Mouse (Mus musculus) spleen, postnatal 36 days (tissue): ENCODE measurements around the gene Calm2.
A peak's percentile ranks its signal among the peaks of the same experiment; 100 is the strongest.

ENCODE experiments used
- DNase-seq, 2 experiments: peaks; one replicate each; pipeline ENCODE4 v3.0.0; 2022; ENCODE audit warnings: low spot score in 2 of 2, mixed read lengths in 1 of 2

The Calm2 gene

DNA sequence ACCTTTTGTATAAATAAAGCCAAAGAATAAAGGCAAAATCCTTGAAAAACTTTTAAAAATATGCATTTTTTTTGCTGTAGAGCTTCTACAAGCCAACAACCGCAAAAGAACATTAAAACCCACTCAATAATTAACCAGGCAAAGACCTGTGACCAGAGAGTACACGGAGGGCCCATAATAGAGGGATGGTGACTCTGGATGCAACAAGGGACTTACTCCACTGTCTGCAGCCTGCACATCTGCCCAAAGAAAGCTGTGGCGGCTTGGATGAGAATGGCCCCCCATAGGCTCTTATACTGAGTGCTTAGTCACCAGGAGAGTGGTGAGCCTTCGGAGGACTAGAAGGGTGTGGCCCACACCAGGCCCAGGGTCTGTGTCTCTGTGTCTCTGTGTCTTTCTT, 43.3 kb downstream of the Calm2 start:
- DNase-seq = no peak

DNA sequence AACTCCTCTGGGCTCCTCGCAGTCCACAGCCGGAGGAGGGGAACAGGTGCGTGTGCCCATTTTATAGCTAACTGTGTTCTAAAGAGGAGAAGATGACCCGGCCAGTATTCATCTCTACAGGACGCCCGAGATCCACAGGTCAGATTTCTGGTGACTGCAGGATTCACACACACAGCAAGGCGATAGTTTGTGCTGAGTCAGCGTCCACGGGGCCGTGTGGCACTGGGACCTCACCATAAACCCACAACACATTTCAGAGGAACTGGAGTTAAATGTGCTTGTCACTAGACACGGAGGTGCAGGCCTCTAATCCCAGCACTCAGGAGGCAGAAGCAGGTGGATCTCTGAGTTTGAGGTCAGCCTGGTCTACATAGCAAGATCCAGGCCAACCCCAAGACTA, 44.3 kb downstream of the Calm2 start:
- DNase-seq = no peak

GRCm38 (mm10) chr17:87397088-87397487, 49.6 kb downstream of the Calm2 start:
- no peak for DNase-seq

GRCm38 (mm10) chr17:87391242-87391641, 55.5 kb downstream of the Calm2 start:
- DNase-seq = no peak

- DNase-seq = peak; percentile 79 to 81
Observed at GRCm38 (mm10) chr17:87387068-87387467, 59.7 kb downstream of the Calm2 start.

- no peak for DNase-seq
Observed at GRCm38 (mm10) chr17:87385835-87386234, 60.9 kb downstream of the Calm2 start.
